Mouse (Mus musculus) brown adipose tissue, adult 24 weeks (tissue): ENCODE measurements around the gene Mboat1. TPM values are rescaled to one million over a fixed set of nuclear protein-coding genes. Genes with fewer than 3 reads are reported as not detected.
A peak's percentile ranks its signal among the peaks of the same experiment; 100 is the strongest.

Experiments
- H3K27ac ChIP-seq: fragments of 200-500 bp; replicated peaks from 2 replicates; pipeline ENCODE4 v1.5.1; 2012; ENCODE audit warnings: low read depth, mild to moderate bottlenecking, low read length
- H3K4me1 ChIP-seq: fragments of 200-500 bp; 2 replicates; pipeline ENCODE4 v1.6.1; 2012; ENCODE audit warnings: low read length, mixed read lengths; ENCODE audit not compliant: control insufficient read depth, insufficient read depth, insufficient read length
- H3K4me3 ChIP-seq: fragments of 200-500 bp; 2 replicates; pipeline ENCODE4 v1.5.1; 2012; ENCODE audit warnings: low read depth, mild to moderate bottlenecking, low read length, moderate library complexity; ENCODE audit not compliant: insufficient read depth
- polyA plus RNA-seq: library from polyadenylated mRNA; stranded (reverse); fragments of >200 nt; gene quantifications from 2 replicates; pipeline ENCODE4 v1.2.4, GENCODE M21; 2012; ENCODE audit not compliant: missing spikeins, insufficient read depth, insufficient read length

Mboat1 gene
- polyA plus RNA-seq, 1 experiment = not detected

DNA sequence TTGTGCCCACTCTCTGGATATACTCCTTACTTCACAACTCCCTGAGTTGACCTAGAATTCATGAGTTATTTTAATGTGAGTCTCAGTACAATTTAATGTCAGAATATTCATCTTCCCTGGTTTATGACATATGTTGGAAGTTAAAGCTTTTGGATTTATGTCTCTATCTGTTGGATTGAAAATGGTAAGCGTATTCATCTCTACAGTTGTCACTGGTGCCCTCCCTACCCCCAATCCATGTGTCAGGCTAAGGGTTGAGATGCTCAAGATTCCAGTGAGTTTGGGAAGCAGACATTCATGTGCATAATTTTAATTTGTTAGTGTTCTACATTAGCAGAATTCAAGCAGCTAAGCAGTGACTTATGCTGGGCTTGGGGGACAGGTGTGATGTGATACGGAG lies 64.4 kb downstream of the Mboat1 start:
- Histone ChIP-seq H3K4me3 (no peak overlapping the region), H3K4me1 (no peaks in the 10 kb centered on the region), H3K27ac (no peak overlapping the region)

DNA sequence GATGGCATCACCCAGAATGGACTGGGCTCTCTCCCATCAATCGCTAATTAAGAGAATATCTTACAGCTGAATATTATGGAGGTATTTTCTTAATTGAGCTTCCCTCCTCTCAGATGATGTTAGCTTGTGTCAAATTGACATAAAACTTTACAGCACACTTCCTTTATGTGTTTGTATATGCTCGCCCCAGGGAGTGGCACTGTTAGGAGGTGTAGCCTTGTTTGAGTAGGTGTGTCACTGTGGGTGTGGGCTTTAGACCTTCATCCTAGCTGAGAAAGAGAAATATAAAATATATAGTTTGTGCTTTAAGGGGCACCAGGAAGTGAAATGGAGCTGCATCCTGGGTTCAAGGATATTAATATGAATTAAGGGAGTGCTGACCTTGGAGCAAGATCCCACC lies 66.7 kb downstream of the Mboat1 start:
- Histone ChIP-seq H3K4me1 (no peaks in the 10 kb centered on the region), H3K4me3 (no peak overlapping the region), H3K27ac (no peak overlapping the region)

DNA sequence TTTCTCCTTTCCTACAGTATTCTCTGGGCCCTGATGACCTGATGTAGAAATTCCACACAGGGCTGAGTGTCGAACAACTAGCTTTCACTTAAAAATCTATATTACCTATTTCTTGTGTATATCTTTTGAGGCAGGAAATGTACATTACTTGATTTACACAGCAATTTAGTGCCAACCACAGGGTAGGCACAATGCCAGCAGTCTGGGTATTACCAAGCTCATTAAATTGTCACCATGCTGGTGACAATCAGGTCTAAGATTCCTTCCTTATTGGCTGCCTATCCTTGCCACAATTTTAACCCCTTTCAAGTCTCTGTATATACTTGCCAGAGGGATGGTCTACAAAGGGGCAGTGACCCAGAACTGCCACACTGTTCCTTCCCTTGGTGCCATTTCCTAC lies 71.9 kb downstream of the Mboat1 start:
- Histone ChIP-seq H3K27ac (no peak overlapping the region), H3K4me3 (no peak overlapping the region), H3K4me1 (no peaks in the 10 kb centered on the region)

GRCm38 (mm10) chr13:30213276-30213675 lies 77.0 kb downstream of the Mboat1 start:
- H3K27ac ChIP-seq = no peak overlapping the region
- no peaks in the 10 kb centered on the region for H3K4me1 ChIP-seq
- no peak overlapping the region for H3K4me3 ChIP-seq

DNA sequence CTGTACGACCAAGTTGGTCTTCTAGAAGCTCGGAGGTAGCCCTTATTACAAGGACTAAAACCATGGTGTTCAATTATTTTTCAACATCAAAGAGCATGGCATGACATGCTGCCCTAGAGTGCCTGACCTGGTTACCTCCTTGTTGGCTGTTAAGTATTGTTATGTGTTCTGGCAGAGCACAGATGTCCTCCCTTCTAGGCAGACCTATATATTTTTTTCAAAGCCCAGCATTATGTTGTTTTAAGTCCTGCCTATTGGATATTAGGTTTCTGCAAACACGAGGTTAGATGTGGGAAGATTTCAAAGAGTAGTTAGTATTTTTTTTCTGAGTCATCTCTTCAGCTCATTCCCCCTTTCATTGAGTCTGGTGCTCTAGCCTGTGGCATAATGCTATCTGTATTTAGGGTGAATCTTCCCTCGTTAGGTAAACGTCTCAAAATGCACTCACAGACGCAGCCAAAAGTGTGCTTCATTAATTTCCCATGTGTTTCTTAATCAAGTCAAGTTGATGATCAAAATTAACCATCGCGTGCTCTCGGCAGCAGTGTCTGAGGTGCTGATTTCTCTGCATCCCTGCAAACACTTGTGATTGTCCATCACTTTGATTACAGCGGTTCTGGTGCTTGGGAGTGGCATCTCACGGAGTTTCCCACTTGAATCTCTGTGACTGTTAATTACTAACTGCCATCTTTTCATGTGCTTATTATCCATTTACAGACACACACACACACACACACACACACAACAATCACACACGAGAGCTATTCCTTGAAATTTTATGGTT lies 81.5 kb downstream of the Mboat1 start:
- no peak overlapping the region for H3K27ac ChIP-seq
- H3K4me1 ChIP-seq = no peaks in the 10 kb centered on the region
- H3K4me3 ChIP-seq = no peak overlapping the region

DNA sequence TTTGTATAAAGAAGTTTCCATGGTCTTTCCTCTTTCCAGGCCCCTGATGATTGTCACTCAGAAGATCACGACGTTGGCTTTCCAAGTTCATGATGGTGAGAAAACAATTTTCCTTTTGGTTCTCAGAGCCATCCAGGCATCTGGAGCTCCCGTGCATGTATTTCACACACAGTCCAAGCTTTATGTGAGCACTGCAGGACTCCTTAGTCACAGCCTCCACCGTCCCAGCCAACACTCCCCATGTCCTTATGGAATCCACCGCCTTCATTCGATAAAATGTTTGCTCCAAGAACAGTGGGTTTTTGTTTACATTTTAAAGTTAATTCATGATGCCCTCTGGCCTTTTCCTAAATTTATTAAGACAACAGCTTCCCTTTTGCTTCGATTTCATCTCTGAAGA lies 83.3 kb downstream of the Mboat1 start:
- Histone ChIP-seq H3K27ac (no peak overlapping the region), H3K4me3 (no peak overlapping the region)

DNA sequence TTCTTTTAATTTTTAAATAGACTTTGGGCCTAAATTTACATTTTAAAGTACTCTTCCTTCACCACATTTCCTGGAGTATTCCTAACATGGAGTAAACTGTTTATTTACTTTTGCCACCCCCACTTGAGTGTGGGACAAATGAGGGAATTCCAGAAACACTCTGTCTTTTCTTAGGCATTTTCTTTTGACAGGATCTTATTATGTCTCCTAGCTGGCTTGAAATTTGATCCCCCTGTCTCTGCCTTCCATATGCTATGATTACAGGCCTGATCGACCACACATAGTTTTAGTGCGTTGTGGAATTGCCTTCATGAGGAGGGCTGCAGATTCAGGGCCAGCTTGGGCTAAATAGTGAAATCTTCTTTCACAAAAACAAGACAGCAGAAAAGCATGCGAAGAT lies 85.0 kb downstream of the Mboat1 start:
- Histone ChIP-seq H3K4me3 (no peak overlapping the region), H3K27ac (no peak overlapping the region), H3K4me1 (no peaks in the 10 kb centered on the region)

More for the DNA sequence above, 83.3 kb downstream of the Mboat1 start:
- no peaks in the 10 kb centered on the region for H3K4me1 ChIP-seq

- Histone ChIP-seq H3K4me3 (no peak overlapping the region), H3K27ac (no peak overlapping the region), H3K4me1 (no peaks in the 10 kb centered on the region)
Observed at GRCm38 (mm10) chr13:30224114-30224513, 87.8 kb downstream of the Mboat1 start.

DNA sequence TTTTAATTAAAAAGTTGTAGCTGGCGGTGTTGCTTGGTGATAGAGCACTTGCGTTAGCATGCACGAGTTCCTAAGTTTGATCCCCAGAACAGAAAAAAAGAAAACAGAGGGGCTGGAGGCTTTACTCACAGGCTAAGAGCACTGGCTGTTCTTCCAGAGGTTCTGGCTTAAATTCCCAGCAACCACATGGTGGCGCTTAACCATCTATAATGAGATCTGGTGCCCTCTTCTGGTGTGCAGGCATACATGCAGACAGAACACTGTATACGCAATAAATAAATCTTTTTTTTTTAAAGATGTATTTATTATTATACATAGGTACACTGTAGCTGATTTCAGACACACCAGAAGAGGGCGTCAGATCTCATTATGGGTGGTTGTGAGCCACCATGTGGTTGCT lies 88.4 kb downstream of the Mboat1 start:
- Histone ChIP-seq H3K4me3 (no peak overlapping the region), H3K4me1 (no peaks in the 10 kb centered on the region), H3K27ac (no peak overlapping the region)

- no peak overlapping the region for H3K27ac ChIP-seq
- H3K4me1 ChIP-seq = no peaks in the 10 kb centered on the region
- H3K4me3 ChIP-seq = no peak overlapping the region
Observed at GRCm38 (mm10) chr13:30228762-30229161, 92.5 kb downstream of the Mboat1 start.

DNA sequence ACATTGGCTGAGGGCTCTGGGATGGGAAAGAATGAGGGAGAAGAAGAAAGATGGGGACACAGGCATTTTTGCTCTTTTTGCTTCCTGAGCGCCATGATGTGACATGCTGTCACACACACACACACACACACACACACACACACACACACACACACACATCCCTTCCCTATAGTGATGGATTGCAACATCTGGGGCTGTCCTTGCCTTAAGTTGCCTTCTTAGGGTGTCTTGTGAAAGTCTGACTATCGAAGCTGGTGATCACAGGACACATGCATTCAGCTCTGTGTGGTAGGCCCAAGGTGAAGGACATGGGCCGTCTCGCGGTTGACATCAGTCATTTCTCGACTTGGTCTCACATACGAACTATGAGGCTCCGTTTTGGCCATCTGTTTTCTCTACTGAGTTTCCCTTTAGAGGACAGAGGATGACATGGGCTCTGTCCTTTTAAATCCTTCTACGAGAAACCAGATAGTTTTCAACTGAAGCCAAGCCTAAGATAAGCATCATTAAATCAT lies 93.4 kb downstream of the Mboat1 start:
- Histone ChIP-seq H3K4me3 (no peak overlapping the region), H3K4me1 (no peaks in the 10 kb centered on the region), H3K27ac (no peak overlapping the region)

DNA sequence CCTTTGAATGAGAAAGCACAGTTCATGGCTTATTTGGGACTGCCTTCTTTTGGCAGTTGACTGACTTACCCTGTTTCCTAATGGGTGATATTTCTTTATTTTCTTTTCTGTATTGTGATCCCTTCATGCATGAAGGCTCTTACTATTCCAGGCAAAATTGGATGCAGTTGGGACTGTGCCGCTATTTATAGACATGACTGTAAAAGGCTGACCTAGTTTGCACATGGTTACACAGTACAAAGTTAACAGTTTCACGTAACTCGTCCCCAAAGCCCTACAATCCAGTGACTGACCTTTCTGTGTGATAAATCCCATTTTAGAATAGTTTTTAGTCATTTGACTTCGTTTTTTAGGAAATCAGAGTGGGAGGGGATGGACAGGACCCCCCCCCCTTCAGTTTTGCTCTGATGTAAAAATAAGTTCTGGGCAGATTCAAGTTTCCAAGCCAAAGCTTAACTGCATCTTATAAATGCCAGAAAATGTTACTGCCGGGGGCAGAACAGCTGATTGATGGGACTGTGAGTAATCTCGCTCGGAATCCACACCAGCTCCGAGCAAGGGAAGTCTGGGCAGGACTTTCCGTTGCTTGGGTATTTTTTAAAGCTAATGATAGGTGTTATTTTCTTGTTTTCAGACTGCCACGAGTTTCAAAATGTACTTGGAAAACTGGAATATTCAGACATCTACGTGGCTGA lies 98.9 kb downstream of the Mboat1 start:
- Histone ChIP-seq H3K27ac (peak overlapping the region; percentile 26; the same call in 1 of the 2 replicates), H3K4me3 (no peak overlapping the region), H3K4me1 (peaks cover 5% of the 10 kb centered on the region)

DNA sequence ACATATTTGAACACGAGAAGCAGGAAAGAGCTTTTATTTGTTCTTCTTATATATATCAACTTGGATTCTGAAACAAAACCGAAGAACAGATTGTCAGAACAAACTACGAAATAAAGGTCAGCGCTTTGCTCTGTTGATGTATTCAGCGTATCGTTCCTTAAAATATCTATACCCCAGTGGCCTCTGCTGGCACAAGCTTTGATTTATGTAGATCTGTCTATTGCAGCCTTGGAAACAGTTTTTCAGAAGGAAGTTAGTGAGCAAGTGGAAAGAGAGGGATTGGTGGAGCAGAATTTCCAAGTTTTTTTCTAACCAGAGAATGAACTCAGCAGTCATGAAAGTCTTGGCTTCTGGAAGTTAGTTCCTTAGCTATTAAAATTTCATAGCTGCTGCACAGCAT lies 103.1 kb downstream of the Mboat1 start:
- Histone ChIP-seq H3K4me3 (no peak overlapping the region), H3K27ac (no peak overlapping the region), H3K4me1 (peaks cover 5% of the 10 kb centered on the region)

DNA sequence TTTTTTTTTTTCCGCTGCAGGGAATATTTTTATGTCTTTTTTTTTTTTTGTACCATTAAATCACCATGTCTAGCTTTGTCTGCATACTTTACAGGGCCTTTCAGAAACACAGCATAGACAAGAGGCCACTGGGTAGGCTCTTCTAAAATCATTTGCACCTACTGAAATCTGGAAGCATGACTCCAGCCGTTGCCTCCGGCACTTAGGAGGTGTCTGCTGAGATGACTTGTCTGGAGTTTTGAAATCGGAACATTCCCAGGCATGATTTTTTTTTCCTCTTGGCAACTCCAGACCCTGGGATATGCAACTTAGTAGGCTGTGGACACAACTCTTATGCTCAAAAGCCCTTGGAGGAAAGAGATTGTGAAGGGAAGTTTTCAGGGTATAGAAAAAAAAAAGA lies 109.3 kb downstream of the Mboat1 start:
- H3K4me1 ChIP-seq = no peaks in the 10 kb centered on the region
- H3K4me3 ChIP-seq = no peak overlapping the region
- no peak overlapping the region for H3K27ac ChIP-seq

DNA sequence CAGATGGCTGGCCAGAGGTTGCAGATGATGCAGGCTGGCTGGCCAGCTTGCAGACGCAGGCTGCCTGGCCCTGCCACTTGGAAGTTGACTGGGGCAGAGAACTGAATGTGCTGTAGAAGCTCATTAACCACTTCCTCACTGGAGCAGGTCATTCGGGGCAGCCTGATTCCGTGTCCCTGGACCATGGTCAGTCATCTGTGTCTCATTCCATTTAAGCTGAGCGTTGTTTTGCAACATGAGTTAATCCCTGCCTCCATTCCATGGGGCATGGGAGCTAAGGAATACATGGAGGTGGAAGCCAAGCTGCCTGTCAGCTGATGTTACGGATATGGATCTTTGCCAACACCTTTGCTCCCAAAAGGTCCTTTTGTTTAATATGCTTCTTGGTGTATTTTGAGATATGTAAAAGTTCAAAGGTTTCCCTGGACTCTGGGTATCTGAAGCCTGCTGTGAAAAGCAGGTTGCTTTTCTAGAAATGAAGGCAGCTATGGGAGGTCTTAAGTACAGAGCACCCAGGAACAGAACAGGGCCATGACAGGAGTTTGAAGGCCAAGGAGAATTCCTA lies 114.1 kb downstream of the Mboat1 start:
- Histone ChIP-seq H3K4me3 (no peak overlapping the region), H3K4me1 (no peaks in the 10 kb centered on the region), H3K27ac (no peak overlapping the region)
